Mouse (Mus musculus): ENCODE data around the gene Eif2ak3.

Eif2ak3 gene

DNA sequence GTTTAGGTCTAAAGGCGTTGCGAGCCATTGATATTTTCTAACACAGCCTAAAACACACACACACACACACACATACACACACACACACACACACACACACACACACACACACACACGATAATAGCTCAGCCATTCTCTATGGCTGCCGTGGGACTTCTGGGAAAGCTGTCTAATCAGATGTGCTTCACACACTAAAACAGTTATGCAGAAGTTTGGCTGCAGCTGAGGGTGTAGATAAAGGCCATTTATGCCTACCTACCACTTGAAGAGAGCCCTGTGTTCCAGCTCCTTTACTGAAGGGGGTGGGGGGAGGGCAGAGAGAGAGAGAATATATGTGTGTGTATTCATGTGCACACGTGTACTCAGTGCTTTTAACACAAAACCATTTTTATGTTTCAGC is 59.4 kb downstream of the Eif2ak3 start:
- no peak for DNase-seq (ENCODE audit: low read depth)

DNA sequence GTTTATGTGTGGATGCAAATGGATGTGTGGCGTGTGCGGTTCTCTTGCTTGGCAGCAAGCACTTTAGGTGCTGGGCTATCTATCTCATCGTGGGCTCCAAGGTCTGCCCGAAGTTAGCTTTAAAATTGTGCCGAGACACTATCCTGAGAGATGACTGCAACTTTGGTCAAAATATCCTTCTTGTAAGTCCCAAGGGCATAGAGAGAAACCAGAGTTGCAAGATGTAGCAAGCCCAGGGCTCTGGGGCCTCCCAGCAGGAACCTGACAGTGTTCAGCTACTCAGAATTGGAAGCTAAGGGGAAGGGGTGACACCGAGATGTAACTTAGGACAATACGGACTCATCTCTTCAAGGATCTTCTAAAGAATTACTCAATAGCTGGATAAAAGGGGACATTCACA is 65.3 kb downstream of the Eif2ak3 start:
- DNase-seq (ENCODE audit: low read depth) = no peak

DNA sequence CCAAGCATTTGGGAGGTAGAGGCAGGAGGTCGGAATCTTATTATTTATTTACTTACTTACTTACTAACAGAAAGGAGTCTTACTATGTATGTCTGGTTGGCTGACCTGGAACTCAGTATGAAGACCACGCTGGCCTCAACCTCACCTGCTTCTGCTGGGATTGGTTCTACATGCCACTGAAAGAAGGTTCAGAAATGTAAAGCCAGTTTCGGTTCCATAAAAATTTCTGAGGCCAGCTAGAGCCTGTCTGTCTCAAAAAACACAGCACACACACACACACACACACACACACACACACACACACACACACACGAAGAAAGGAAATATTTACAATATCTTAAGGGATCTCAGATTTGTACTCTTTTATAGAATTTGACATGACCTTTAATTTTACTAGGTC is 66.0 kb downstream of the Eif2ak3 start:
- DNase-seq (ENCODE audit: low read depth) = no peak

DNA sequence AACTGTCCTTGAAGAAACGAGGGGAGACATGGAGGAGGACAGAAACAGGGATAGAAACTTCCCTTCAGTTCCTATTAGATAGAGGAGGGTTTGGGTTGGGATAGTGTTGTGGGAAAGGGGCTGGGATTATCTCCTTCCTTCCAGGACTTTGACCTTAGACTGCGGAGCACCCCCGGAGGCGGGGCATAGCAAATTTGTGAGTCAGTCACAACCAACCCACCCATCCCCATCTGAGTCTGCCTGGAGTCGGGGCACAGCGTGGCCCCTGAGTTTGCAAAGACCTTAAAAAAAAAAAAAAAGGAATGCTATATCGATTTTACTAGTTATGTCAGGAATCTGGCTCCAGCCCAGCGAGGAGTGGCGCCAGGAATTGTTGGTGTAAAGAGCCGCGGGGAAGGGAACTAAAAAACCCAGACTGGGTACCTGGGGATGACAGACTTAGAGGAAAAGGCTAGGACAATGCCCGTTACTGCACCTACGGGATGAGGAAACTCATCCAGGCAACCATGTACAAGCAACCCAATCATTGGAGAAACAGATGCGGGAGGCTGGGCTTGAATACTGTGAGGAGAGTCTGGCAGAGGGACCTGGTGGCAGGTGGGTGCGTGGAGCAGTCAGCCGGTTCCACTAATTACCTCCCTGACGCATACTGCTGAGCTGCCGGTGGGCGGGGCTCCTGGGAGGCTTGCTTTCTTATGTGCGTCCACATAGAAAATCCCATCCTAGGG is 67.5 kb downstream of the Eif2ak3 start:
- peak; percentile 46 for DNase-seq (ENCODE audit: low read depth)

- no peak for DNase-seq (ENCODE audit: low read depth)
Measured at GRCm38 (mm10) chr6:70912396-70912765, 68.1 kb downstream of the Eif2ak3 start.

DNA sequence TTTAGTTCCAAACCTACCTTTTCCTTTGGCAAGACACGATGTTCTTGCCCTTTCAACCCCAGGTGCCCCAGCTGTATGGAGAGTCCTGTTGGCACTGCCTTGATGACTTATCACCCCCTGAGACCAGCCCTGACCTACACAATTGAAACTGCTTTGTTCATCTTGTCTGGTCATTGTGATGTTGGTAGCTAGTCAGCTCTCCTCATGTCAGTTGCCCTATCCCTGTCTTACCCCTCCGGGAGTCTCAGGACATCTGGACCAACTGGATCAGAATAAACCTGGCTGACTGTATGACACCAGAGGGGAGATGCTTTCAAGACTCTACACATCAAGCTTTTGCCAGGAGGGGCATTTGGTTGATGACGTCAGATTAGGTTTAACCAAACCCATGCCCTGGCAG is 74.5 kb downstream of the Eif2ak3 start, which contains the start of gene Tex37:
Tex37 (minus strand) TSS at position 101 of the 400 bp plus-strand sequence.
- no peak for DNase-seq (ENCODE audit: low read depth)

DNA sequence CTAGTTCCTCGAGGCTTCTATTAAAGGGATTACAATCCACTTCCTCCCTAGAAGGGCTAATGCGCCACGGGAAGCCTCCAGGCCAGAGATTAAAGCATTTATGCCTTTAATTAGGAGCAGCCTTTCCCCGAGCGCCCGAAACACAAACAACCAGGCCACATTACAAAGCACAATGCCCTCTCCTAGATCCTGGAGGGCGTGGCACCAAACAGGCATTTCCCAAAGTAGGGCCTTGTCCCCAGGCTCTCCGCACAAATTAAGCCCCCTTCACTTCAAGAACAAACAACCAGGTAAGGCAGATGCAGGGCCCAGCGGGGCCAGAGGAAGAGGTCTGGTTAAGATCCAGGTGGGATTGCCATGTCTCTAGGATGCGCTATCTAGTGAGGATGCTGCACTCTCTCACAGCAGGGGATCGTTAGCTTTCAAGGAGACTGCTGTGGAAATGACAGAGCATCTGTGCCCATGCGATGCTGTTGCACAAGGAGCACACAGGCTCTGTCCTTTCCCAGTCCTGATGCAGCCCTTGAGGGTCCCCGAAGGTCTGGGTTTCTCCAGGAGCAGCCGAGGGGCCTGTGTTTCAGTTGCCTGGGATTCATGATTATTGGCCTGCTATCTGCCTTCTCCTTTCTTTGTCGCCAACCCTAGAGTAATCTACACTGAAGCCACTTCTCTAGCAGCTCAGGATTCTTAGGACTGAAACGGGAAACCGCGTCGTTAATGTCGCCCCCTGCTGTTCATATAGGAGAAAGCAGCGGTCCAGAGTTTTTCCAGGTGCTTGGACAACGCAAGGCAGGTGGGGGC is 77.2 kb downstream of the Eif2ak3 start:
- peak; percentile 78 for DNase-seq (ENCODE audit: low read depth)

DNA sequence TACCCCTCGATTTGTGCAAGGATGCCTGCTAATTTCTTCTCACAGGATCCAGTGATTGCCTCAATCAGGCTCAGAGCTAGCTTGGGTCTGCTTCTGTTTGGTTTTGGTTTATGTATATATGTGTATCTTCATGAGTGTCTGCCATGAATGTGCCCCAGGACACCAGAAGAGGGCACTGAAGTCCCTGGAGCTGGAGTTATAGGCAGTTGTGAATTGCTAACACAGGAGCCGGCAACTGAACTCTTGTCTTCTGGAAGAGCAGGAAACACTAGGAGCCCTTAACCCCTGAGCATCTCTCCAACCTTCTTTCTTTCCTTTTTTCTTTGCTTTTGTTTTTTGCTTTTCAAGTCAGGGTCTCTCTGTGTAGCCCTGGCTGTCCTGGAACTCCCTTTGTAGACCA is 87.5 kb downstream of the Eif2ak3 start:
- DNase-seq (ENCODE audit: low read depth) = no peak

DNA sequence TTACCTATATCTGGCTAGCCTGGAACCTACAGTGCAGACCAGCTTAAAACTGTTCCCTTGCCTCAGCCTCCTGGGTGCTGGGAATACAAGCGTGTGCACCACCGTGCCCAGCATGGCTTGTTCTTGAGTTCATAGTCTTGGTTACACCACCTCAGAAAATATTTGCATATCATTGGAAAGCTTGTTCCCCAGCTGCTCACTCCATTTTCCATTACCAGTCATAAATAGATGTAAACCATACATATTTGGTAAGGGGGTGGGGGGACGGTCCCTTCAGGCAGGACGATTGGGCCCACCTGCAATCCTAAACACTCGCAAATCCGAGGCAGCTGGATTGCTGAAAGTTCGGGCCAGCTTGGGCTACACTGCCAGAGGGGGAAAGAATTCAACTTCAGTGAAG is 109.0 kb downstream of the Eif2ak3 start:
- DNase-seq (ENCODE audit: low read depth) = no peak

- DNase-seq (ENCODE audit: low read depth) = peak; percentile 54
Measured at GRCm38 (mm10) chr6:70954040-70954439, 109.7 kb downstream of the Eif2ak3 start.

Measured in NIH3T3 (cell line).